Mouse (Mus musculus) ES-Bruce4 (cell line): Measurements from ENCODE around the gene Gkn3. TPM values are rescaled to one million over a fixed set of nuclear protein-coding genes. Genes with fewer than 3 reads are reported as not detected.

Experiments
- H3K27ac ChIP-seq: 2 replicates; pipeline ENCODE4 v1.5.1; 2012; ENCODE audit warnings: low read length, inconsistent platforms; ENCODE audit not compliant: insufficient read depth
- H3K27me3 ChIP-seq: 2 replicates; pipeline ENCODE4 v1.6.1; 2012; ENCODE audit warnings: mild to moderate bottlenecking, low read length, inconsistent platforms; ENCODE audit not compliant: control insufficient read depth, poor library complexity, insufficient read depth, severe bottlenecking
- H3K36me3 ChIP-seq: 2 replicates; pipeline ENCODE4 v1.6.1; 2012; ENCODE audit warnings: inconsistent platforms, mild to moderate bottlenecking, low read length, moderate library complexity; ENCODE audit not compliant: control insufficient read depth, poor library complexity, insufficient read depth, severe bottlenecking
- H3K4me1 ChIP-seq: one replicate; pipeline ENCODE4 v1.8.1; 2011; ENCODE audit warnings: low read length; ENCODE audit not compliant: control insufficient read depth, insufficient read depth
- H3K4me3 ChIP-seq: 2 replicates; pipeline ENCODE4 v1.5.1; 2011; ENCODE audit warnings: low read depth, mild to moderate bottlenecking, low read length
- H3K9ac ChIP-seq: 2 replicates; pipeline ENCODE4 v1.6.1; 2012; ENCODE audit warnings: low read depth, mild to moderate bottlenecking, inconsistent platforms; ENCODE audit not compliant: poor library complexity, severe bottlenecking
- H3K9me3 ChIP-seq: replicated peaks from 2 replicates; pipeline ENCODE4 v1.6.1; 2012; ENCODE audit warnings: mild to moderate bottlenecking, low read length, inconsistent platforms; ENCODE audit not compliant: control insufficient read depth, poor library complexity, insufficient read depth, severe bottlenecking
- CTCF ChIP-seq: IDR thresholded peaks from one replicate; pipeline ENCODE4 v1.8.1; 2011; ENCODE audit warnings: low read depth, low read length
- EP300 ChIP-seq: IDR thresholded peaks from 2 replicates; pipeline ENCODE4 v1.6.1; 2011; ENCODE audit warnings: low read depth, low read length; ENCODE audit not compliant: insufficient read depth
- POLR2A ChIP-seq: IDR thresholded peaks from one replicate; pipeline ENCODE4 v1.8.1; 2011; ENCODE audit warnings: low read length; ENCODE audit not compliant: insufficient read depth
- polyA plus RNA-seq: library from polyadenylated mRNA; stranded (reverse); fragments of >200 nt; gene quantifications from 2 replicates; pipeline ENCODE4 v1.2.4, GENCODE M21; 2011; ENCODE audit warnings: low read depth; ENCODE audit not compliant: missing spikeins, insufficient read depth, insufficient read length

The Gkn3 gene
- not detected in 2 replicates for polyA plus RNA-seq

DNA sequence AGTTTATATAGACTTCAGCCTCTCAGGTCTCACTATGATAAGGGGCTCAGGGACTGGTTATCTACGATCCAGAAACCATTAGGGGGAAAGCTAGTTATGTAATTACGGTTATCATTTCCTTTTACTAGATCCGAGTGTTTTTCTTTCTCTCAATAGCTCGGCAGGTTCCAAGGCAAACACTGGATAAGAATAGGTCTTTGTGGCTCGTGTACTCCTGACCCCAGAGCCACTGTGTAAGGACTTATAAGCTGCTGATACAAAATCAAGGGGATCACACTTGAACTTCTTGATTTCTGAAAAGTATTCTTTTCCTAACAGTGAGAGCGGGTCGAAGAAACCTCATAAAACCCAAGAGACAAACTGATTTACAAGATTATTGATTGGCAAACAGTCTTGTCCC is at the start of gene Gkn3:
Gkn3 (minus strand) TSS at position 59 of the 400 bp plus-strand sequence.
- Histone ChIP-seq H3K4me1 (no peaks in the 10 kb centered on the region), H3K9ac (no peak within 1 kb of the TSS), H3K27ac (no peak within 1 kb of the TSS), H3K9me3 (no peaks in the 10 kb centered on the region), H3K36me3 (no peaks in the 10 kb centered on the region), H3K27me3 (no peaks in the 10 kb centered on the region), H3K4me3 (no peak within 1 kb of the TSS)
- TF ChIP-seq EP300, result no peak
- no peak for TF ChIP-seq POLR2A
- no peak for TF ChIP-seq CTCF

DNA sequence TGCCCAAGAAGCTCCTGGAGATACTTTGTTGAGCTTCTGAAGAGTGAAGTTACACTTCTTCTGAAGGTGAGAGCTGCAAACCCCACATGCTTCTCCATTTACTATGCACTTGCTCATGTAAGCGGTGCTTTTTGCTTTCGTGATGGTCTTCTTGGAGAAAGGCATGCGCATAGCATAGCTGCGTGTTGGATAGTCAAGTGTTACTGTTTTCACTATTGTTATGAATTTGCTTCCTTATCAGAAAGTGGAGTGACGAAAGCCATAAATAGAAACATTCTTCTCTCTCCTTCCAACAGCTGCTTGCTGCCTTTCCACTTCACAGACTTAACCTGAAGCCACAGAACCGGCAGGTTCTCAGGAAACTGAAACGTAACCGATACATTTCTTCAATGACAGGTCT is 48.0 kb upstream of the Gkn3 start:
- no peaks in the 10 kb centered on the region for H3K36me3 ChIP-seq
- TF ChIP-seq CTCF (no peak), EP300 (no peak), POLR2A (no peak)
- H3K9ac ChIP-seq, result no peak overlapping the region
- H3K27ac ChIP-seq, result no peak overlapping the region
- H3K9me3 ChIP-seq, result no peaks in the 10 kb centered on the region
- no peaks in the 10 kb centered on the region for H3K4me1 ChIP-seq
- H3K27me3 ChIP-seq, result no peaks in the 10 kb centered on the region
- no peak overlapping the region for H3K4me3 ChIP-seq

DNA sequence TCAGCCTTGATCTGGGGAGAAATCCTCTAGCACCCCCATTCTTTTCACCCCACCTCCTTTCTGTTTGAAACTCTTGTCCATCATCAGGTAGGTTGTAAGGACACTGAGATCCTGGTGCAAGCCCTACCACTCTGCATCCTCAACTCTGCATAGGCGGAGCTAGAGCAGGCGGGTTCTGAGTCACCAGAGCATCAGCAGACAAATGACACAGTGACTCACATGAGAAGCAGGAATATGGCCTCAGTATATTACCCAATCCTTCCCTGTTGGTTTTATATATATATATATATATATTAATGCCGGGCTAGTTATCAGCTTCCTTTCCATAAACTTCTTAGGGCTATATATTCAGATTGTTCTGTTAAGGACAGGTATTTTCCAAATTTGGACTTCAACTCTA is 47.1 kb upstream of the Gkn3 start:
- no peaks in the 10 kb centered on the region for H3K27me3 ChIP-seq
- no peak overlapping the region for H3K9ac ChIP-seq
- H3K27ac ChIP-seq, result no peak overlapping the region
- no peaks in the 10 kb centered on the region for H3K9me3 ChIP-seq
- H3K4me1 ChIP-seq, result no peaks in the 10 kb centered on the region
- no peaks in the 10 kb centered on the region for H3K36me3 ChIP-seq
- TF ChIP-seq EP300 (no peak), POLR2A (no peak), CTCF (no peak)
- H3K4me3 ChIP-seq, result no peak overlapping the region

DNA sequence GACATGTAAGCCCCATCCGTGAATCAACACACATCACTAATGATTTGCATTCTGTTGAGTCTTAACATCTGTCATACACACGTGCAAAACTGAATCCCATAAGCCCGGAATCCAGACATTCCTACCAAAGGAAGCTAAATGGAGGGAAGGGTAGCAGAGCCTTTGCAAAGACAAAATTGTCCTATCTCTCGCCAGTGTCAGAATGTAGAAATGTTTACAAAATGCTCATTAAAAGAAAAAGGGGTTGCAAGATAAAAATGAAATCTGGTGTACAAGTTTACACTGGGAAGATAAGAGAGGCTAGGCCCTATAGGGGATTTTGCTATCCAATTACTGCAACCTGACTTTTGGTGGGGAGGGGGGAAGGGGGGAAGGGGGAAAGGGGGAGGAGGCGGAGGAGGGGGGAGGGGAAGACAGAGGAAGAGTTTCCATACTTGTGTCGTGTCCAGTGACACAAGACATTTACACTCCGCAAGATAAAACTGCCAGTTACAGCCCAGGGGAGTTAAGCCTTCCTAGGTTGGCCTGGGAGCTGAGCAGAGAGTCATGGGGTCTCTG is 39.8 kb upstream of the Gkn3 start, which contains the start of gene Bmp10:
Bmp10 (plus strand) TSS at position 508 of the 558 bp plus-strand sequence.
- Histone ChIP-seq H3K4me1 (no peaks in the 10 kb centered on the region), H3K27ac (no peak within 1 kb of the TSS), H3K9me3 (no peaks in the 10 kb centered on the region), H3K36me3 (no peaks in the 10 kb centered on the region), H3K27me3 (no peaks in the 10 kb centered on the region), H3K4me3 (no peak within 1 kb of the TSS), H3K9ac (no peak within 1 kb of the TSS)
- TF ChIP-seq CTCF (no peak), POLR2A (no peak), EP300 (no peak)

DNA sequence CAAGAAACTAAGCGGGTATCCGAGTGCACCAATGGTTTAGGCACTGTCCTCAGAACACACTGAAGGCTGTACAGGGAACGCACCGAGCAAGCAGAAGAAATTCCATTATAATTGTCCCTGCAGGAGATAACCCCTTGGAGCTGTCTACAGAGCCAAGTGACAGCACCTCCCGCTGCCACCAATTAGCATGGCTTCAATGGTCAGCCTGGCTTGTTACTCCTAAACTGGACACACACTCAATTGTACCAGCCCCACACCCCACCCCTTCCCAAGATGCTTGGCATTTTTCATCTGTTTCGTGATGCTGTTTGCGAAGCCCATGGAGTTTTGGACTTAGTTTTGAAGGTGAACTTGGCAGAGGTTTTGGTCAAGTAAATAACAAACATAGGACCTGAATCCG is 38.9 kb upstream of the Gkn3 start:
- Histone ChIP-seq H3K27ac (no peak overlapping the region), H3K9ac (no peak overlapping the region), H3K36me3 (no peaks in the 10 kb centered on the region), H3K4me1 (no peaks in the 10 kb centered on the region), H3K27me3 (no peaks in the 10 kb centered on the region), H3K9me3 (no peaks in the 10 kb centered on the region), H3K4me3 (no peak overlapping the region)
- TF ChIP-seq CTCF, result no peak

DNA sequence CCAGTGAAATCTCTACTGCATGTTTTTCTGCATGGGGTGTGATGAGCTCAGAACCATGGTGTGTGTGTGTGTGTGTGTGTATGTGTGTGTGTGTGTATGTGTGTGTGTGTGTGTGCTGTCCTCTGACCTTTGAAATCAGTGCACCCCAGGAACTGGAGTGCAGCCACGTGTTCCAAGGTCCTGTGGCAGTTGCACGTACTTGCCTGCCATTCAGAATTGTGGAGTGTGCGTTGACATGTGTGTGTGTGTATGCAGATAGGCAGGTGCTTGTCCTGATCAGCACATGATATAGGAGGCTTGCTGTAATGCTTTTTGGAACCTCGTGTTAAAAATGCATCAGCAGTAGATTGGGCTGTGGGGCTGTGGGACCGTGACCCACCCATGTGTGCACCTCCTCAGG is 38.2 kb upstream of the Gkn3 start:
- H3K4me1 ChIP-seq, result no peaks in the 10 kb centered on the region
- no peaks in the 10 kb centered on the region for H3K36me3 ChIP-seq
- no peak for TF ChIP-seq EP300
- no peak overlapping the region for H3K4me3 ChIP-seq
- H3K27me3 ChIP-seq, result no peaks in the 10 kb centered on the region
- H3K9ac ChIP-seq, result no peak overlapping the region
- no peak overlapping the region for H3K27ac ChIP-seq
- H3K9me3 ChIP-seq, result no peaks in the 10 kb centered on the region
